Mouse (Mus musculus) T-cell, adult 66 days (primary cell): ENCODE results near the gene Lrba. TPM values are rescaled to one million over a fixed set of nuclear protein-coding genes. Genes with fewer than 3 reads are reported as not detected.

Experiments
- total RNA-seq, 2 experiments: library from RNA; stranded (reverse); gene quantifications; 3 replicates in 1 of 2; 4 replicates in 1 of 2; pipeline ENCODE4 v1.2.4; 2023

The Lrba gene
- 10 to 100 TPM; 66.4 to 77.9 TPM for total RNA-seq

DNA sequence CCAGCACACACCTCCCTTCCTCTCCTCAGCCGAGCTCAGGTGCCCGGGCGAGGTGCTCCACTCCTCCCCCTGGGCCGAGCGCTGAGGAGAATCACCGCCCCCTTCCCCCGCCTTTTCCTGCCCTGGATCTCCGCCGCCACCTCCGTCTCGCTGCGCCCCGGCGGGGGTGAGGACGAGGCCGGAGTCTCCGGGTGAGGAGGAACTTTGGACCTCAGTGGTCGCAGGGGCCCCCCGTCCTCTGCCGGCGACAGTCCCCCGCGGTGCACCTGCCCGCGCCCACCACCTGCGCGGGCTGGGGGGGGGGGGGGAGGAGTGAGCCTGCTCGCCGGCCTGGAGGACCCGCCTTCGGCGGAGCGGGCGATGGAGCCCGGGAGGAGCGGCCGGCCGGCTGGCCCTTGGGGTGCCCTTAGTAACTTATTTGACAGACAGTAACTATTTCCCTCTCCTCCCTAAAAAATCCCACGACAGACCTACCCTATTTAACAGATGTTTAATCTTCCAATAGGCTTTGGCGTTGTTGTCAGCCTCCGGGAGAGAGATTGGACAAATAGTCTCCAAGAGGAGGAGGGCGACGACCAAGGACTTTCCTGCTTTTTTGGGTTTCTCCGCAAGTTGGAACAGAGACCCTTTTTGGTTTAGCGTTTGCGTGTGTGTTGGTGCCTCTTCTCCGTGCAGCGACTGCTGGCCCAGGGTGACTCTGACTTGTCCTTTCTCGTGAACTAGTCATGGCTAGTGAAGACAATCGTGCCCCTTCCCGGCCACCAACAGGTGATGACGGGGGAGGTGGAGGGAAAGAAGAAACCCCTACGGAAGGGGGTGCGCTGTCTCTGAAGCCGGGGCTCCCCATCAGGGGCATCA, at the start of gene Lrba:
TSS of gene Lrba (plus strand) at position 117 of the 858 bp plus-strand sequence.

DNA sequence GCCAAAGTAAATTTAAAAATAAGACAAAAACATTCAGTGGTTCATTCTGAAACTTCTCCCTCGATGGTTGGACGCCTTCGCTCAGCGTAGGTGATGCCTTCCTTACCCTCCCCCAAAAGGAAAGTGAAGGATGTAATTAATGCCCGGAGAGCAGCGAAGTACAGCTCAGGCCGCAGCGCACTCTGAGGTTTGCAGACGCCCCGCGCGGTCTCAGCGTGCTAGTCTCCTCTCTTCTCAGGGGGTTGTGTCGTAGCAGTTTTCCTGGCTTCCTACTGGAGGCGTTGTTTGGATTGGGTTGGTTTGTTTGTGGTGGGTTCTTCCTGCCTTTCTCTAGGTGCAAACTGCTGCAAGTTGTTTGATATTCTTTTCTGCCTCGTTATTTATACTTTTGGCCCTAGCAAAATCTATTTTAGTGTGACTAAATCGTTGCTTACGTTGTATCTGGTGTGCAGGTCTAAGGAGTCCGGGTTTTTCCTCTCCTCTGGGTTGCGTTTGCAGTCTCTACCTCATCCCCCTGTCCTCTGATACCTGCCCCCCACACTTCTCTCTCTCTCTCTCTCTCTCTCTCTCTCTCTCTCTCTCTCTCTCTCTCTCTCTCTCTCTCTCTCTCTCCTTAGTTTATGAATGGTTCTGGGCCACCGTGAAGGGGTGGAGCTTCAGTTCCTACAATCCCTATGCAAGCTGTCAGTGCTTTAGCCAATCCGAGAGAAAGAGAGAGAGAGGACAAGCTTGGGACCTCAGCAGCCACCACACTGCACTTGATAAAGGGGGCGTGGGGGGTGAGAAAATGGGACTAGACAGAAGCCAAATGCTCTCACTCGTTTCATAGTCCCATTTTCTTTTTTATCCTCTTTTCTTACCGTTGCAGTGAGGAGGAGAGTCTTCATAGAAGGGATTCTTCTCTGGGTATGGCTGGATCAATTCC, 323.9 kb downstream of the Lrba start, which contains the start of gene Mab21l2:
TSS of gene Mab21l2 (minus strand) at position 539 of the 925 bp plus-strand sequence.

Other genes with a start within 250 kb of the Lrba start
- gene Prss48, start 222.2 kb upstream of the Lrba start, total RNA-seq: not detected
- gene Rps3a1, start 82.0 kb upstream of the Lrba start, total RNA-seq: 1,000 to 10,000 TPM; 2,586 to 2,674 TPM